26 mouse cellular contexts compared by ENCODE assay signal in the genomic region with DNA sequence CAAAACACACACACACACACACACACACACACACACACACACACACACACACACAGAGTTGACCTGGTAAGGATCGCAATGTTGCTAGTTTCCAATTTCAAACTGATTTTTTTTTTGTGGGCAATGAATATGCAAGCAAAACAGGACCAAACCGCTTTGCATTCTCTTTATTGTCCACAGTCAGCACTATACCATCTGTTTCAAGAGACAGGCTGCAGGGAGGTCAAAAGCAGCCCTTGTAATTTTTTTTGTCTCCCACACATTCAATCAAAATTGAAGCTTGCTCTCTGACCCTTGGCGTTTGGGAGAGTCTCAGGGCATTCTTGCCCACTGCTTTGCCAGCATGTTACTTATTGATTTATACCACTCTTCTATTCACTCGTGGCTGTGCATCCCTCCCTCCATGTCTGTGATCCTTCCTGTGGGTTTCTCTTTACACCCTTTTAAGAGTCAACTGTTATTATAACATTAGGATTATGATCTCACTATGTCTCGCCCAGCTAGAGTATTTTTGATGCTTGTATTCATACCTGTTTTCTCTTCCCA.
DNase-seq lines count a peak whose midpoint lies in the region; ATAC-seq lines count a peak whose summit lies in the region.
"Had no signal": no experiment of that assay in that cellular context is flagged by ENCODE, and none has a peak within 500 bp of the region (broad histone marks: within the 10 kb centered on the region; RNA-seq: fewer than 3 reads in every experiment).

No protein-coding gene starts in this region.

- no peaks in the 10 kb centered on the region for H3K9me3 ChIP-seq in forebrain, embryonic 15.5 days
- H3K9me3 ChIP-seq in forebrain, embryonic 14.5 days (replicated peaks; ENCODE audit: control insufficient read depth, low read length) = no peaks in the 10 kb centered on the region
- no peaks in the 10 kb centered on the region for H3K9me3 ChIP-seq in hindbrain, embryonic 12.5 days (replicated peaks)
- H3K9me3 ChIP-seq in hindbrain, embryonic 14.5 days (ENCODE audit: control insufficient read depth, low read length) = no peaks in the 10 kb centered on the region
- H3K9me3 ChIP-seq in neural tube, embryonic 12.5 days = no peaks in the 10 kb centered on the region
- H3K9me3 ChIP-seq: embryonic facial prominence, embryonic 12.5 days; forebrain, embryonic 10.5 days; limb, embryonic 13.5 days; lung, embryonic 15.5 days; midbrain, embryonic 13.5 days; neural tube, embryonic 13.5 days had no signal

- H3K36me3 ChIP-seq in forebrain, embryonic 15.5 days = no peaks in the 10 kb centered on the region
- H3K36me3 ChIP-seq in forebrain, embryonic 14.5 days (ENCODE audit: control insufficient read depth, insufficient read depth, low read length) = no peaks in the 10 kb centered on the region
- no peaks in the 10 kb centered on the region for H3K36me3 ChIP-seq in hindbrain, embryonic 12.5 days
- no peaks in the 10 kb centered on the region for H3K36me3 ChIP-seq in hindbrain, embryonic 14.5 days (replicated peaks; ENCODE audit: control insufficient read depth, insufficient read depth)
- no peaks in the 10 kb centered on the region for H3K36me3 ChIP-seq in neural tube, embryonic 12.5 days
- H3K36me3 ChIP-seq: embryonic facial prominence, embryonic 12.5 days; forebrain, embryonic 10.5 days; limb, embryonic 13.5 days; lung, embryonic 15.5 days; midbrain, embryonic 13.5 days; neural tube, embryonic 13.5 days had no signal

- intact Hi-C loops in heart, postnatal 14 days (cut with DNase I) = no loop called here

- no peak for DNase-seq in forebrain, embryonic 14.5 days (ENCODE audit: low spot score)
- no peak for DNase-seq in hindbrain, embryonic 14.5 days (ENCODE audit: low spot score)
- peak; percentile 42 for DNase-seq in embryo, embryonic 10.5 days (ENCODE audit: low spot score)
- DNase-seq in heart, postnatal 14 days = no peak
- DNase-seq: adrenal gland, postnatal 10 days; cerebellum, adult 11 months; cerebellum, adult 9-11 months; gastrocnemius, adult 2 months; gastrocnemius, postnatal 36 days; heart, adult 2 months; kidney, adult 8-10 months; kidney, postnatal 4 days; right cerebral cortex, postnatal 14 days had no signal

- H3K4me2 ChIP-seq in forebrain, embryonic 15.5 days (replicated peaks) = no peak overlapping the region
- H3K4me2 ChIP-seq in forebrain, embryonic 14.5 days (ENCODE audit: low read length) = no peak overlapping the region
- no peak overlapping the region for H3K4me2 ChIP-seq in hindbrain, embryonic 12.5 days (replicated peaks)
- no peak overlapping the region for H3K4me2 ChIP-seq in hindbrain, embryonic 14.5 days (replicated peaks)
- no peak overlapping the region for H3K4me2 ChIP-seq in neural tube, embryonic 12.5 days (replicated peaks)
- H3K4me2 ChIP-seq: embryonic facial prominence, embryonic 12.5 days; limb, embryonic 13.5 days; liver, embryonic 11.5 days; lung, embryonic 15.5 days; midbrain, embryonic 13.5 days; neural tube, embryonic 13.5 days had no signal

- ATAC-seq in forebrain, embryonic 15.5 days (replicated peaks) = no peak
- ATAC-seq in forebrain, embryonic 14.5 days = no peak
- ATAC-seq in hindbrain, embryonic 12.5 days (ENCODE audit: low FRiP score) = peak; percentile 52
- no peak for ATAC-seq in hindbrain, embryonic 14.5 days (ENCODE audit: low FRiP score)
- peak; percentile 37; the same call in 1 of the 2 replicates for ATAC-seq in neural tube, embryonic 12.5 days (ENCODE audit: low FRiP score, low read depth)
- ATAC-seq: intestine, embryonic 16.5 days; midbrain, embryonic 13.5 days; Patski had no signal

- peak overlapping the region; percentile 31; the same call in 1 of the 2 replicates for H3K27ac ChIP-seq in forebrain, embryonic 15.5 days (replicated peaks)
- H3K27ac ChIP-seq in forebrain, embryonic 14.5 days (ENCODE audit: low read depth, low read length) = no peak overlapping the region
- no peak overlapping the region for H3K27ac ChIP-seq in hindbrain, embryonic 12.5 days
- no peak overlapping the region for H3K27ac ChIP-seq in hindbrain, embryonic 14.5 days
- no peak overlapping the region for H3K27ac ChIP-seq in neural tube, embryonic 12.5 days
- H3K27ac ChIP-seq: embryonic facial prominence, embryonic 12.5 days; forebrain, embryonic 10.5 days; gastrocnemius, adult 2 months; heart, adult 2 months; kidney, postnatal 0 days; limb, embryonic 13.5 days; lung, embryonic 15.5 days; midbrain, embryonic 13.5 days; neural tube, embryonic 13.5 days had no signal

- WGBS in forebrain, embryonic 15.5 days = 60% methylated on average over 5 of the region's 5 CpGs
- WGBS in forebrain, embryonic 14.5 days = 66% methylated on average over 5 of the region's 5 CpGs
- 28% methylated on average over 5 of the region's 5 CpGs for WGBS in hindbrain, embryonic 12.5 days
- WGBS in hindbrain, embryonic 14.5 days = 30% methylated on average over 5 of the region's 5 CpGs
- WGBS in neural tube, embryonic 12.5 days = 25% methylated on average over 5 of the region's 5 CpGs

- H3K4me1 ChIP-seq in forebrain, embryonic 15.5 days = no peaks in the 10 kb centered on the region
- no peaks in the 10 kb centered on the region for H3K4me1 ChIP-seq in forebrain, embryonic 14.5 days (ENCODE audit: control insufficient read depth, insufficient read depth, low read length)
- H3K4me1 ChIP-seq in hindbrain, embryonic 12.5 days = no peaks in the 10 kb centered on the region
- no peaks in the 10 kb centered on the region for H3K4me1 ChIP-seq in hindbrain, embryonic 14.5 days (replicated peaks; ENCODE audit: control insufficient read depth, insufficient read depth, low read length)
- no peaks in the 10 kb centered on the region for H3K4me1 ChIP-seq in neural tube, embryonic 12.5 days
- H3K4me1 ChIP-seq: embryonic facial prominence, embryonic 12.5 days; forebrain, embryonic 10.5 days; limb, embryonic 13.5 days; lung, embryonic 15.5 days; midbrain, embryonic 13.5 days had no signal

- no peaks in the 10 kb centered on the region for H3K27me3 ChIP-seq in forebrain, embryonic 15.5 days
- no peaks in the 10 kb centered on the region for H3K27me3 ChIP-seq in forebrain, embryonic 14.5 days (replicated peaks; ENCODE audit: control insufficient read depth, insufficient read depth, low read length)
- H3K27me3 ChIP-seq in hindbrain, embryonic 12.5 days = no peaks in the 10 kb centered on the region
- no peaks in the 10 kb centered on the region for H3K27me3 ChIP-seq in hindbrain, embryonic 14.5 days (ENCODE audit: control insufficient read depth, insufficient read depth, low read length)
- no peaks in the 10 kb centered on the region for H3K27me3 ChIP-seq in neural tube, embryonic 12.5 days (replicated peaks)
- H3K27me3 ChIP-seq: embryonic facial prominence, embryonic 12.5 days; limb, embryonic 13.5 days; lung, embryonic 15.5 days; midbrain, embryonic 13.5 days; neural tube, embryonic 13.5 days had no signal

- H3K9ac ChIP-seq in forebrain, embryonic 15.5 days (replicated peaks) = no peak overlapping the region
- H3K9ac ChIP-seq in forebrain, embryonic 14.5 days (ENCODE audit: low read length) = no peak overlapping the region
- H3K9ac ChIP-seq in hindbrain, embryonic 12.5 days = no peak overlapping the region
- H3K9ac ChIP-seq in hindbrain, embryonic 14.5 days = no peak overlapping the region
- H3K9ac ChIP-seq in neural tube, embryonic 12.5 days = no peak overlapping the region
- H3K9ac ChIP-seq: embryonic facial prominence, embryonic 12.5 days; limb, embryonic 13.5 days; lung, embryonic 15.5 days; midbrain, embryonic 13.5 days; neural tube, embryonic 13.5 days had no signal

- no peak overlapping the region for H3K4me3 ChIP-seq in forebrain, embryonic 15.5 days
- no peak overlapping the region for H3K4me3 ChIP-seq in forebrain, embryonic 14.5 days (ENCODE audit: low read depth, low read length)
- no peak overlapping the region for H3K4me3 ChIP-seq in hindbrain, embryonic 12.5 days
- no peak overlapping the region for H3K4me3 ChIP-seq in hindbrain, embryonic 14.5 days (replicated peaks; ENCODE audit: low read length)
- H3K4me3 ChIP-seq in neural tube, embryonic 12.5 days = no peak overlapping the region
- H3K4me3 ChIP-seq: embryonic facial prominence, embryonic 12.5 days; forebrain, embryonic 10.5 days; gastrocnemius, adult 2 months; heart, adult 2 months; limb, embryonic 13.5 days; lung, embryonic 15.5 days; midbrain, embryonic 13.5 days; neural tube, embryonic 13.5 days had no signal

Comparison
In these comparisons a context has a peak if more than half of its experiments do, and no peak if none do; other contexts are left out.
1. ATAC-seq: peak in hindbrain, embryonic 12.5 days (single experiment) and neural tube, embryonic 12.5 days (single experiment); none in forebrain, embryonic 15.5 days (single experiment), forebrain, embryonic 14.5 days (single experiment) and hindbrain, embryonic 14.5 days (single experiment).